ENCODE assay signal across 10 mouse cellular contexts in the genomic region with DNA sequence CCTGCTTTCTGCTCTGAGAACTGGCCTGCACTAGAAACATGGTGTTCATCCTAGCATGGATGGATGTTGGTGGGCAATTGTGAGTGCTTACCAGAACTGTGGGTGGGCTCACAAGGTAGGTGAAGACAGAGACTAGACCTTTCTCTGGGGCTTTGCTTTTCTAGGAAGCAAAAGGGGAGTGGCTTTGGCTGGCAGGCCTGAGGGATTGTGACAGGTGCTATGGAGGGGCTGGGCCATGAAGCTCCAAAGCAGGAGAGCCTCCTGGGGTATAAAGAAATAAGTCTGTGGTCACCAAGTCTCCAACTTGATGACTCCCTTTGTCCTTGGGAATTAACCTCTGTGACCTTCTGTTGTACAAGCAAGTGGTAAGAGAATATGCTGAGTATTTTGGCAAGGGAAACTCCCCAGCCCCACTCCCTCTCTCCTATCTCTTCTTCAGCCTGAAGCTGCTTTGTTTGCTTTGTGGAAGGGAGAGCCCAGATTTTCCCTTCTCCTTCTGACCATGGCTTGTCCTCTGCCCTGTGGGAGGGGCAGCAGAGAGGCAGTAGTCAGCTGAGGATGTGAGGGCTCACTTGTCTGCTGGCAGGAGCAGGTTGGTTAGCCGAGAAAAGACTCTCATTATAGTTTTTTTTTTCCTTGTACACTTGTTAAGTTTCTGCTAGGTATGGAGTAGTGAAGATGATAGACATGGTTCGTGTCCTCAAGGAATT. TPM values are rescaled to one million over a fixed set of nuclear protein-coding genes. Genes with fewer than 3 reads are reported as not detected.
DNase-seq lines count a peak whose midpoint lies in the region; ATAC-seq and TF ChIP-seq lines count a peak whose summit lies in the region.
"Had no signal": no experiment of that assay in that cellular context is flagged by ENCODE, and none has a peak within 500 bp of the region (broad histone marks: within the 10 kb centered on the region; RNA-seq: fewer than 3 reads in every experiment).

No protein-coding gene starts in this region.

- H3K4me3 ChIP-seq in forebrain, embryonic 12.5 days (replicated peaks) = no peak overlapping the region
- H3K4me3 ChIP-seq in forebrain, embryonic 11.5 days (ENCODE audit: low read depth, low read length) = no peak overlapping the region
- no peak overlapping the region for H3K4me3 ChIP-seq in lung, postnatal 0 days (ENCODE audit: low read depth, low read length)
- H3K4me3 ChIP-seq in midbrain, embryonic 16.5 days (ENCODE audit: low read depth, low read length) = no peak overlapping the region

- TF ChIP-seq EP300 in lung, postnatal 0 days (IDR thresholded peaks at IDR 0.05) = 0 out of 2 replicates have a peak, but pooled peaks have one; percentile 17

- no peak overlapping the region for H3K4me2 ChIP-seq in forebrain, embryonic 12.5 days
- H3K4me2 ChIP-seq in forebrain, embryonic 11.5 days (ENCODE audit: low read depth, low read length, severe bottlenecking) = no peak overlapping the region
- no peak overlapping the region for H3K4me2 ChIP-seq in lung, postnatal 0 days (replicated peaks; ENCODE audit: low read depth, low read length)
- no peak overlapping the region for H3K4me2 ChIP-seq in midbrain, embryonic 16.5 days (ENCODE audit: low read length)
- H3K4me2 ChIP-seq: lung, embryonic 14.5 days had no signal

- no peaks in the 10 kb centered on the region for H3K27me3 ChIP-seq in forebrain, embryonic 12.5 days
- no peaks in the 10 kb centered on the region for H3K27me3 ChIP-seq in forebrain, embryonic 11.5 days (ENCODE audit: control insufficient read depth, insufficient read depth, low read length)
- H3K27me3 ChIP-seq in lung, postnatal 0 days (replicated peaks; ENCODE audit: insufficient read depth, low read length) = no peaks in the 10 kb centered on the region
- no peaks in the 10 kb centered on the region for H3K27me3 ChIP-seq in midbrain, embryonic 16.5 days (ENCODE audit: control insufficient read depth, insufficient read depth, low read depth, low read length)

- H3K9ac ChIP-seq in forebrain, embryonic 12.5 days = no peak overlapping the region
- H3K9ac ChIP-seq in forebrain, embryonic 11.5 days (ENCODE audit: low read length) = no peak overlapping the region
- no peak overlapping the region for H3K9ac ChIP-seq in lung, postnatal 0 days (replicated peaks; ENCODE audit: low read depth)
- H3K9ac ChIP-seq in midbrain, embryonic 16.5 days (ENCODE audit: low read depth, low read length) = no peak overlapping the region
- H3K9ac ChIP-seq: lung, embryonic 14.5 days had no signal

- peaks cover 49% of the 10 kb centered on the region for H3K36me3 ChIP-seq in forebrain, embryonic 12.5 days (replicated peaks)
- H3K36me3 ChIP-seq in forebrain, embryonic 11.5 days (ENCODE audit: control insufficient read depth, insufficient read depth, low read length) = no peaks in the 10 kb centered on the region; the same call in 1 of the 2 replicates
- H3K36me3 ChIP-seq in lung, postnatal 0 days (ENCODE audit: insufficient read depth, low read length) = no peaks in the 10 kb centered on the region
- H3K36me3 ChIP-seq in midbrain, embryonic 16.5 days (ENCODE audit: control insufficient read depth, insufficient read depth, low read length) = peaks cover 3% of the 10 kb centered on the region

- 0 out of 2 replicates have a peak, but pooled peaks have one; percentile 21 for TF ChIP-seq CTCF in lung, postnatal 0 days (IDR thresholded peaks at IDR 0.05)

- H3K27ac ChIP-seq in forebrain, embryonic 12.5 days = 0 out of 2 replicates have a peak overlapping the region, but pooled peaks have one; percentile 46
- H3K27ac ChIP-seq in forebrain, embryonic 11.5 days (ENCODE audit: low read depth, low read length) = no peak overlapping the region
- peak overlapping the region; percentile 69 for H3K27ac ChIP-seq in lung, postnatal 0 days (ENCODE audit: low read length)
- H3K27ac ChIP-seq in midbrain, embryonic 16.5 days (ENCODE audit: low read length) = peak overlapping the region; percentile 0; the same call in 1 of the 2 replicates

- ATAC-seq in forebrain, embryonic 12.5 days (ENCODE audit: low FRiP score) = peak; percentile 24; the same call in 1 of the 2 replicates
- no peak for ATAC-seq in forebrain, embryonic 11.5 days (replicated peaks; ENCODE audit: low FRiP score)
- ATAC-seq in lung, postnatal 0 days = no peak
- no peak for ATAC-seq in midbrain, embryonic 16.5 days

- H3K4me1 ChIP-seq in forebrain, embryonic 12.5 days = peaks cover 57% of the 10 kb centered on the region
- H3K4me1 ChIP-seq in forebrain, embryonic 11.5 days (replicated peaks; ENCODE audit: control insufficient read depth, insufficient read depth, low read length) = 0 out of 2 replicates have a peak, but pooled peaks cover 3% of the 10 kb centered on the region
- H3K4me1 ChIP-seq in lung, postnatal 0 days (ENCODE audit: insufficient read depth, low read depth, low read length) = peaks cover 56% of the 10 kb centered on the region
- H3K4me1 ChIP-seq in midbrain, embryonic 16.5 days (ENCODE audit: control insufficient read depth, insufficient read depth, low read length) = peaks cover 43% of the 10 kb centered on the region

- no peaks in the 10 kb centered on the region for H3K9me3 ChIP-seq in forebrain, embryonic 12.5 days
- no peaks in the 10 kb centered on the region for H3K9me3 ChIP-seq in forebrain, embryonic 11.5 days (ENCODE audit: control insufficient read depth, low read length)
- H3K9me3 ChIP-seq in lung, postnatal 0 days (ENCODE audit: low read length) = no peaks in the 10 kb centered on the region
- H3K9me3 ChIP-seq in midbrain, embryonic 16.5 days (replicated peaks; ENCODE audit: control insufficient read depth, low read length, poor library complexity, severe bottlenecking) = no peaks in the 10 kb centered on the region

- WGBS in forebrain, embryonic 12.5 days = 57% methylated on average over 2 of the region's 2 CpGs
- 58% methylated on average over 2 of the region's 2 CpGs for WGBS in forebrain, embryonic 11.5 days
- WGBS in lung, postnatal 0 days = 42% methylated on average over 2 of the region's 2 CpGs
- 39% methylated on average over 2 of the region's 2 CpGs for WGBS in midbrain, embryonic 16.5 days

- no peak for DNase-seq in forebrain, embryonic 11.5 days (ENCODE audit: low spot score)
- peak; percentile 32 for DNase-seq in lung, postnatal 0 days (ENCODE audit: low spot score)
- DNase-seq in lung, postnatal 36 days = no peak
- DNase-seq in induced T-regulatory cell, adult 2 months (ENCODE audit: low read depth) = peak; percentile 53
- DNase-seq in urinary bladder, postnatal 14 days (ENCODE audit: low spot score) = no peak
- no peak for DNase-seq in spleen, adult 18-20 months
- DNase-seq: B cell, adult 2 months; lung, embryonic 14.5 days had no signal

RNA-seq across cellular contexts. Expression of a gene that starts 8.7 kb away (rescaled TPM):
- polyA plus RNA-seq in forebrain, embryonic 12.5 days (2016; fragmentation: Nextera tagmentation; extraction: Ambion mirVana) = 91.1 and 100 TPM in 2 replicates
- 80.7 and 80.8 TPM in 2 replicates for polyA plus RNA-seq in forebrain, embryonic 11.5 days (2014; fragmentation: Nextera tagmentation; extraction: Ambion mirVana)
- 34.8 and 36.4 TPM in 2 replicates for polyA plus RNA-seq in lung, postnatal 0 days (2015; fragmentation: Nextera tagmentation; extraction: Ambion mirVana)
- 52.1 and 57.3 TPM in 2 replicates for polyA plus RNA-seq in midbrain, embryonic 16.5 days (2015; fragmentation: Nextera tagmentation; extraction: Ambion mirVana)

Comparison
In these comparisons a context has a peak if more than half of its experiments do, and no peak if none do; other contexts are left out.
1. DNase-seq: peak in lung, postnatal 0 days (single experiment) and induced T-regulatory cell, adult 2 months (single experiment); none in forebrain, embryonic 11.5 days (single experiment), lung, postnatal 36 days (single experiment), urinary bladder, postnatal 14 days (single experiment) and spleen, adult 18-20 months (0 of 2).